Comparison of ENCODE assay signal across 9 mouse cellular contexts in the genomic region with DNA sequence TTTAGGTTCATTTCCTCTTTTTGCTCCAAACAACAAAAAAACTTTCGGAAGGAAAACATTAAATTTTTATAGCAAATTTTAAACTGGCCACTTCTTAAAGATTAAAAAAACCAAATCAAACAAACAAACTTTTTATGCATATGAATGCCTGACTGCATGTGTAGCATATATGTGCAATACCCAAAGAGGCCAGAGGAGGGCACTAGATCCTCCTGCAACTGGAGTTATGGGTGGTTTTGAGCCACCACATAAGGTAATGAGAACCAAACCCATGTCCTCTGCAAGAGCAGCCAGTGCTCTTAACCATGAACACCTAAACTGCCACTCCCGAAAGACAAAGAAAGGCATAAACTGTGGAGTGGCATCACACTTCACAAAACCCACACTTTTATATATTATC. TPM values are rescaled to one million over a fixed set of nuclear protein-coding genes. Genes with fewer than 3 reads are reported as not detected.
DNase-seq lines count a peak whose midpoint lies in the region; ATAC-seq and TF ChIP-seq lines count a peak whose summit lies in the region.
"Had no signal": no experiment of that assay in that cellular context is flagged by ENCODE, and none has a peak within 500 bp of the region (broad histone marks: within the 10 kb centered on the region; RNA-seq: fewer than 3 reads in every experiment).

No protein-coding gene starts in this region.

- no peak for ATAC-seq in limb, embryonic 14.5 days (ENCODE audit: low FRiP score, low read depth)

- TF ChIP-seq CTCF in layer of hippocampus, adult 2 months (conservative IDR thresholded peaks at IDR 0.05), result peak; percentile 80

- DNase-seq in adrenal gland, postnatal 14 days, result peak; percentile 51
- no peak for DNase-seq in adrenal gland, postnatal 4 days (ENCODE audit: low spot score in 2 of 2)
- no peak for DNase-seq in layer of hippocampus, adult 2 months (ENCODE audit: low spot score in 2 of 2)
- no peak for DNase-seq in layer of hippocampus, adult 9-10 months (ENCODE audit: low spot score)
- DNase-seq in NIH3T3 (ENCODE audit: low read depth), result peak; percentile 50
- DNase-seq in limb, embryonic 14.5 days (ENCODE audit: low spot score), result peak; percentile 8
- DNase-seq in thymus, postnatal 14 days, result peak; percentile 60
- DNase-seq in gastrocnemius, postnatal 4 days (ENCODE audit: low spot score in 2 of 2), result no peak

- no peak overlapping the region for H3K4me3 ChIP-seq in layer of hippocampus, adult 2 months
- no peak overlapping the region for H3K4me3 ChIP-seq in limb, embryonic 14.5 days (replicated peaks; ENCODE audit: low read length)
- H3K4me3 ChIP-seq: lung, embryonic 15.5 days had no signal

- H3K9me3 ChIP-seq in limb, embryonic 14.5 days (ENCODE audit: control insufficient read depth, low read length), result no peaks in the 10 kb centered on the region
- H3K9me3 ChIP-seq: lung, embryonic 15.5 days had no signal

- WGBS in limb, embryonic 14.5 days, result 86% methylated on average over 2 of the region's 2 CpGs

- H3K4me2 ChIP-seq in limb, embryonic 14.5 days (replicated peaks; ENCODE audit: low read depth, low read length, severe bottlenecking), result no peak overlapping the region
- H3K4me2 ChIP-seq: lung, embryonic 15.5 days had no signal

- H3K27ac ChIP-seq in layer of hippocampus, adult 2 months, result no peak overlapping the region
- H3K27ac ChIP-seq in limb, embryonic 14.5 days (replicated peaks; ENCODE audit: low read depth, low read length), result no peak overlapping the region
- H3K27ac ChIP-seq: lung, embryonic 15.5 days had no signal

- H3K4me1 ChIP-seq in limb, embryonic 14.5 days (ENCODE audit: control insufficient read depth, insufficient read depth, low read length), result peaks cover 9% of the 10 kb centered on the region; the same call in 1 of the 2 replicates

- no peak overlapping the region for H3K9ac ChIP-seq in limb, embryonic 14.5 days (ENCODE audit: low read depth, low read length, severe bottlenecking)
- H3K9ac ChIP-seq: lung, embryonic 15.5 days had no signal

- no peak for TF ChIP-seq POLR2A in limb, embryonic 14.5 days (IDR thresholded peaks at IDR 0.05; ENCODE audit: borderline replicate concordance, extremely low read depth, insufficient read depth, insufficient read length)

- peaks cover 13% of the 10 kb centered on the region for H3K36me3 ChIP-seq in limb, embryonic 14.5 days (ENCODE audit: control insufficient read depth, insufficient read depth, low read length)

- no peaks in the 10 kb centered on the region for H3K27me3 ChIP-seq in limb, embryonic 14.5 days (ENCODE audit: control insufficient read depth, insufficient read depth, low read length)
- H3K27me3 ChIP-seq: lung, embryonic 15.5 days had no signal

RNA-seq across cellular contexts. Expression of a gene that starts 4.5 kb away (rescaled TPM):
- 154 and 166 TPM in 2 replicates for total RNA-seq in adrenal gland, postnatal 14 days (2021)
- 100 to 1,000 TPM; 164 to 177 TPM for total RNA-seq in adrenal gland, postnatal 4 days (2021)
- total RNA-seq in layer of hippocampus, adult 2 months (2021), result 100 to 1,000 TPM; 106 to 119 TPM
- polyA plus RNA-seq in limb, embryonic 14.5 days (2012; rRNA removed), result 146 and 192 TPM in 2 replicates
- 116 and 121 TPM in 2 replicates for polyA plus RNA-seq in limb, embryonic 14.5 days (2014; fragmentation: Nextera tagmentation; extraction: Ambion mirVana)
- total RNA-seq in gastrocnemius, postnatal 4 days (2021), result 100 to 1,000 TPM; 160 to 164 TPM

RNA-seq across cellular contexts. Expression of a gene that starts 41.4 kb away (rescaled TPM):
- 0.78 and 1.4 TPM in 2 replicates for total RNA-seq in adrenal gland, postnatal 14 days (2021)
- total RNA-seq in adrenal gland, postnatal 4 days (2021), result 1 to 10 TPM; 2.9 to 5.6 TPM
- not detected for total RNA-seq in layer of hippocampus, adult 2 months (2021)
- polyA plus RNA-seq in limb, embryonic 14.5 days (2012; rRNA removed), result 23.3 and 34.7 TPM in 2 replicates
- 13.7 and 14.1 TPM in 2 replicates for polyA plus RNA-seq in limb, embryonic 14.5 days (2014; fragmentation: Nextera tagmentation; extraction: Ambion mirVana)
- total RNA-seq in gastrocnemius, postnatal 4 days (2021), result not detected

RNA-seq across cellular contexts. Expression of a gene that starts 55.5 kb away (rescaled TPM):
- 49.1 and 57.2 TPM in 2 replicates for total RNA-seq in adrenal gland, postnatal 14 days (2021)
- 10 to 100 TPM; 44.1 to 45.0 TPM for total RNA-seq in adrenal gland, postnatal 4 days (2021)
- 10 to 100 TPM; 38.4 to 42.0 TPM for total RNA-seq in layer of hippocampus, adult 2 months (2021)
- polyA plus RNA-seq in limb, embryonic 14.5 days (2012; rRNA removed), result 35.9 and 48.0 TPM in 2 replicates
- 48.9 and 55.8 TPM in 2 replicates for polyA plus RNA-seq in limb, embryonic 14.5 days (2014; fragmentation: Nextera tagmentation; extraction: Ambion mirVana)
- total RNA-seq in gastrocnemius, postnatal 4 days (2021), result 10 to 100 TPM; 45.7 to 48.3 TPM

Comparison
In these comparisons a context has a peak if more than half of its experiments do, and no peak if none do; other contexts are left out.
1. DNase-seq: peak in adrenal gland, postnatal 14 days (single experiment), NIH3T3 (single experiment), limb, embryonic 14.5 days (single experiment) and thymus, postnatal 14 days (single experiment); none in adrenal gland, postnatal 4 days (0 of 2), layer of hippocampus, adult 2 months (0 of 2), layer of hippocampus, adult 9-10 months (single experiment) and gastrocnemius, postnatal 4 days (0 of 2).